Mouse (Mus musculus) embryonic facial prominence, embryonic 15.5 days (tissue): ENCODE measurements around the gene Tcf7l1. TPM values are rescaled to one million over a fixed set of nuclear protein-coding genes. Genes with fewer than 3 reads are reported as not detected.

ENCODE experiments used
- ATAC-seq: fragments of 200-750 bp; cut with Nextera tagmentation; 2 replicates; pipeline ENCODE4 v1.8.0; 2017; ENCODE audit warnings: low read depth, moderate TSS enrichment; ENCODE audit not compliant: insufficient number of reproducible peaks, low FRiP score, low TSS enrichment
- H3K27ac ChIP-seq: fragments of 300-500 bp; sonication (generic); replicated peaks from 2 replicates; pipeline ENCODE4 v1.5.1; 2015; ENCODE audit warnings: mild to moderate bottlenecking, inconsistent platforms
- H3K27me3 ChIP-seq: fragments of 300-500 bp; sonication (generic); 2 replicates; pipeline ENCODE4 v1.6.1; 2015; ENCODE audit warnings: inconsistent platforms
- H3K36me3 ChIP-seq: fragments of 300-500 bp; sonication (generic); 2 replicates; pipeline ENCODE4 v1.6.1; 2015; ENCODE audit warnings: mild to moderate bottlenecking, inconsistent platforms
- H3K4me1 ChIP-seq: fragments of 300-500 bp; sonication (generic); 2 replicates; pipeline ENCODE4 v1.6.1; 2015; ENCODE audit warnings: inconsistent platforms
- H3K4me2 ChIP-seq: fragments of 300-500 bp; sonication (generic); replicated peaks from 2 replicates; pipeline ENCODE4 v1.6.1; 2015; ENCODE audit warnings: mild to moderate bottlenecking, inconsistent platforms
- H3K4me3 ChIP-seq: fragments of 300-500 bp; sonication (generic); replicated peaks from 2 replicates; pipeline ENCODE4 v1.5.1; 2015; ENCODE audit warnings: mild to moderate bottlenecking, inconsistent platforms
- H3K9ac ChIP-seq: fragments of 300-500 bp; sonication (generic); 2 replicates; pipeline ENCODE4 v1.6.1; 2015; ENCODE audit warnings: inconsistent platforms
- H3K9me3 ChIP-seq: fragments of 300-500 bp; sonication (generic); replicated peaks from 2 replicates; pipeline ENCODE4 v1.6.1; 2016; ENCODE audit warnings: inconsistent platforms
- WGBS: fragments of 180-500 bp; shearing (Covaris S2); methylation state at CpG from one replicate; pipeline ENCODE4 v1.1.7; 2015; 5-methylcytosine and 5-hydroxymethylcytosine counted together
- polyA plus RNA-seq: library from polyadenylated mRNA; unstranded; fragments of >200 nt; fragmentation: Nextera tagmentation; extraction: Ambion mirVana; gene quantifications from 2 replicates; pipeline ENCODE4 v1.2.1, GENCODE M21; 2015

The Tcf7l1 gene
- polyA plus RNA-seq, 1 experiment from 2014 or later, result 54.7 TPM

DNA sequence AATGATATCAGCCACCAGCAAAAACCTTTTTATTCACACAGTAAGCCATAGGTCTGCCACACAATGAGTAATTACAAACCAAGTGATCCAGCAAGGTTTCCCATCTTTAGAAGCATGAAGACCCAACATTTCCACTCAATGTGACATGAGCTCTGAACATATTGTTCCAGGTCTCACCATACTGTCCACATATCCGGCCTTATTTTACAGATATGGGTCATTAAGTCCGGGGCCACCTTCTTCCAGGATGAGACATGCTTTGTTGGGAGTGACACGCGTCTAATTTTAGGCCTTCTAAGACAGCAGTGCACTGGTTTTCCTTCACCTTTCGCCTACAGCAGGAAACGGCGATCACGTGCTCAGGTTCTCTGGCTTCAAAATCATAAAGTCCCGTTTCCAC, 108.1 kb downstream of the Tcf7l1 start:
- H3K9me3 ChIP-seq, result no peaks in the 10 kb centered on the region
- 76% methylated on average over 9 of the region's 9 CpGs for WGBS
- H3K27ac ChIP-seq, result 0 out of 2 replicates have a peak overlapping the region, but pooled peaks have one; percentile 30
- H3K4me3 ChIP-seq, result no peak overlapping the region
- H3K36me3 ChIP-seq, result no peaks in the 10 kb centered on the region
- H3K9ac ChIP-seq, result no peak overlapping the region
- H3K4me2 ChIP-seq, result no peak overlapping the region
- H3K4me1 ChIP-seq, result peaks cover 83% of the 10 kb centered on the region
- ATAC-seq, result no peak
- H3K27me3 ChIP-seq, result no peaks in the 10 kb centered on the region

DNA sequence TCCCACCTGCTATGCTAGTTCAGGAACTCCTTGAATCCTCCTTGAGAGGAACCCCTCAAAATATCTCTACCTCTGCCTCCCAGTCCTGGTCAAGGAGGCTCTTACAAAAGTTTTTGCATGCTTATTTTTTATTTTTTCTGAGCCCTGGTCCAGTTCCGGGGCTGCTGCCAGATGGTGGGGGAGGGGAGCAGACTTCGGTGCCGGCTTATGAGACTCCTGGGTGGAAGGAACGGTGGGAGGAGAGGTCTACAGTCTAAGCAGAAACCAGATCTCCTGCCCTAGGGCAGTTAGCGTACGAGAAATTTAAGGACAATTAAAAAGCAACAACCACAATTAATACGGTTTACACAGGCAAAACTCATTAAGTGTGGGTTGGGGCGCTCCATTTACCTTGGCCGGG, 110.4 kb downstream of the Tcf7l1 start:
- H3K27me3 ChIP-seq, result no peaks in the 10 kb centered on the region
- H3K4me3 ChIP-seq, result no peak overlapping the region
- peaks cover 73% of the 10 kb centered on the region for H3K4me1 ChIP-seq
- 17% methylated on average over 9 of the region's 9 CpGs for WGBS
- peak overlapping the region; percentile 89 for H3K27ac ChIP-seq
- H3K4me2 ChIP-seq, result no peak overlapping the region
- no peak overlapping the region for H3K9ac ChIP-seq
- H3K9me3 ChIP-seq, result no peaks in the 10 kb centered on the region
- H3K36me3 ChIP-seq, result no peaks in the 10 kb centered on the region
- no peak for ATAC-seq

DNA sequence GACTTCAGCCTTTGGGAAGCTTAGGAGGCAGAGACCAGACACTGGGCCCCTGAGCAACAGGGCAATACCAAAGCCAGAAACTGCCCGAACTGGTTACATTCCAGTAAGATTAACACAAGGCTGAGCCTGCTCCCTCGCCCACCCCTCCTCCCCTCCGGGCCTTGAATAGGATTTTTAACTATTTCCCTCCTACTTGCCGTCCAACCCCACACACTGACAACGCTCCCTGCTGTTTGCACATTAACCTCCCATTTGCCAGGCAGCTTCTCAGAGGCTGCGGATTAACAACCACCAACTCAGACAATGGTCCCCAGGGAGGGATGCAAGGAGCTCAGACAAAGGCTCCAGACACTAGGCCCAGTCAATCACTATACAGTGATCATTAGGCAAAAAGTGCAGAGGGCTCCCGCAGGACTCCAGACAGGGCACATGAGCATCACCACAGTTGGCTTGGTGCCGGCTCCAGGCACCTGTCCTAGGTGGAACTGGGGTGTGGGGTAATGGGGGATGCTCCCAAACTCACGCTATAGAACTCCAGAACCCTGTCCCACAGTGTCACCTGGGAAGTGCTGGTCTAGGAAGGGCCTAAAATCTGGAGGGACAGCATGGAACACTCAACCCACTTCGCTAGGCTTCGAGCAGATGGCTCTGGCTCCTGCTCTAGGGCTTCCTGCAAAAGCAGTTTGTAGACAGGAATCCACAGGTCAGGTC, 111.4 kb downstream of the Tcf7l1 start:
- Histone ChIP-seq H3K9ac (peak overlapping the region; percentile 12; the same call in 1 of the 2 replicates), H3K36me3 (no peaks in the 10 kb centered on the region), H3K4me1 (peaks cover 75% of the 10 kb centered on the region), H3K4me3 (peak overlapping the region; percentile 27), H3K9me3 (no peaks in the 10 kb centered on the region), H3K4me2 (peak overlapping the region; percentile 44), H3K27me3 (no peaks in the 10 kb centered on the region), H3K27ac (peak overlapping the region; percentile 89)
- peak; percentile 55 for ATAC-seq
- WGBS, result 14% methylated on average over 11 of the region's 11 CpGs

DNA sequence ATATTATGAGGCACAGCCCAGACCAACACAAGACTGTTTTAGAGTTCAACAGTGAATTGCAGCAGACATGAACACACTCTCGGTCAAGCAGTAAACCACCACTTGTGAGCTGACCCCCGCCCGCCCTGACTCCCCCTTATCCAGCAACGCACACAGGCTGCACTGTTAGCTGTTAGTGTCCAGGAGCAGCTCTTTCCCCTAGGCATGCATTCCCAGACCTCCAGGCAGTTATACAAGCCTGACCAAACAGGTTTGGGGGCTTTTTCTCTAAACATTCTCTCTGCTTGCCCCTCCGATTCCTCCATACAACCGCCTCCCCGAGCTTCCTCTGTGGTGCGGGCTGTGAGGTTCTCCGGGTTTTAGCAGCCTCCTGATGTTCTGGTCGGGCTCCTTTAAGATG, 112.0 kb downstream of the Tcf7l1 start:
- no peaks in the 10 kb centered on the region for H3K9me3 ChIP-seq
- H3K4me2 ChIP-seq, result peak overlapping the region; percentile 44
- peak overlapping the region; percentile 12; the same call in 1 of the 2 replicates for H3K9ac ChIP-seq
- ATAC-seq, result no peak
- peak overlapping the region; percentile 89 for H3K27ac ChIP-seq
- peak overlapping the region; percentile 27 for H3K4me3 ChIP-seq
- H3K27me3 ChIP-seq, result no peaks in the 10 kb centered on the region
- no peaks in the 10 kb centered on the region for H3K36me3 ChIP-seq
- peaks cover 79% of the 10 kb centered on the region for H3K4me1 ChIP-seq
- WGBS, result 17% methylated on average over 10 of the region's 10 CpGs

DNA sequence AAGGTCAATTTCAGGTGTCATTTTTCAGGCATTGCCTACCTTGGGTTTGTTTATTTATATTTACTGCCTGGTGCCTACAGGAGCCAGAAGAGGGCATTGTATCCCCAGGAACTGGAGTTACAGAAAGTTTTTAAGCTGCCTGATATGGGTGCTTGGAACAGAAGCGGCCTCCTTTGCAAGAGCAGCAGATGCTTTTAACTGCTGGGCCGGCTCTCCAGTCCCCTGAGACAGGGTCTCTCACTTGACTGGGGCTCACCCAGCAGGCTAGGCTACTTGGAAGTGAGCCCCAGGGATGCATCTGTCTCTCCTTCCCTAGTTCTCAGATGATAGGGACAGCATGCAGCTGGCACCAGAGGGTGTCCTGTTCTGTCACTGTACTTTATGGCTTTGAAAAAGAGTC, 112.7 kb downstream of the Tcf7l1 start:
- Histone ChIP-seq H3K4me2 (no peak overlapping the region; the same call in 1 of the 2 replicates), H3K27me3 (no peaks in the 10 kb centered on the region), H3K36me3 (no peaks in the 10 kb centered on the region), H3K9me3 (no peaks in the 10 kb centered on the region), H3K4me1 (peaks cover 77% of the 10 kb centered on the region), H3K27ac (peak overlapping the region; percentile 89), H3K4me3 (no peak overlapping the region), H3K9ac (no peak overlapping the region)
- ATAC-seq, result no peak
- WGBS, result 50% methylated on average over 2 of the region's 2 CpGs

DNA sequence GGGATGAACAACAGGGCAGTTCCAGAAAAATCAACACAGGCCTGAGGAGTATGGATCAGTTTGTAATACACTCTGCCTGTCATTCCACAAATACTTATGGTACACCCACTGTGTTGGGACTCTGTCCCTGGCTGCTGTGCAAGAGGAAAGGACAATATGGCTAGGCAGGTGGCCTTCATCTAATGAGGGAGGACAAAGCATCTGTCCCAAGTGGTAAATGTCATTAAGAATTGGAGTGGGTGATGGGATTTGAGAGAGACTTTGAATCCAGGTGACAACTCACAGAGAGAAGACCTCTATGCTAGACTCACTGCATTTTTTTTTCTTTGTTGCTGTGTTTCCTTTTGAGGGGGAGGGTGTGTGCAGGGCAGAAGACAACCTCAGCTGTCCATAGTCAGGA, 115.3 kb downstream of the Tcf7l1 start:
- peak overlapping the region; percentile 67 for H3K27ac ChIP-seq
- H3K9ac ChIP-seq, result no peak overlapping the region
- peaks cover 64% of the 10 kb centered on the region for H3K4me1 ChIP-seq
- no peaks in the 10 kb centered on the region for H3K36me3 ChIP-seq
- H3K4me2 ChIP-seq, result no peak overlapping the region
- no peaks in the 10 kb centered on the region for H3K9me3 ChIP-seq
- H3K27me3 ChIP-seq, result no peaks in the 10 kb centered on the region
- no peak overlapping the region for H3K4me3 ChIP-seq
- ATAC-seq, result no peak

DNA sequence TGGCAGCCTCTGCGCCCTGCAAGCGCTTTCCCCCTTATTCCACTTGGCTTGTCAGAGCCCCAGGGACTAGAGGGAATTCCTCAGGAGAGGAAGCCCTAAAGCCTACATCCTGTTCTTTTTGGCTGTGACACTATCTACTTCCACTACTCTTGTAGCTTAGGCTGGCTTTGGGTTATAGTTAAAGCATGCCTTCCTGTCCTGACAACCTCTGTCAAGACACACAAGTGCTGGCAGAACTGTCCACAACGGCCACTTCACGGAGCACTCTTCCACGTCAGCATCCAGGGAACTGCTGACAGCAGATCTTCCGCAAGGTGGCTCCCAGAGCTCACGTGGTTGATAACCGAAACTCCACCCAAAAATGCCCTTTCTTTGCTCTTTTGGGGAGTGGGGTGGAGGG, 117.9 kb downstream of the Tcf7l1 start:
- no peak for ATAC-seq
- Histone ChIP-seq H3K9me3 (no peaks in the 10 kb centered on the region), H3K4me2 (no peak overlapping the region), H3K27ac (no peak overlapping the region), H3K4me1 (peaks cover 61% of the 10 kb centered on the region), H3K4me3 (no peak overlapping the region), H3K27me3 (no peaks in the 10 kb centered on the region), H3K9ac (no peak overlapping the region), H3K36me3 (no peaks in the 10 kb centered on the region)
- WGBS, result 70% methylated on average over 8 of the region's 8 CpGs

DNA sequence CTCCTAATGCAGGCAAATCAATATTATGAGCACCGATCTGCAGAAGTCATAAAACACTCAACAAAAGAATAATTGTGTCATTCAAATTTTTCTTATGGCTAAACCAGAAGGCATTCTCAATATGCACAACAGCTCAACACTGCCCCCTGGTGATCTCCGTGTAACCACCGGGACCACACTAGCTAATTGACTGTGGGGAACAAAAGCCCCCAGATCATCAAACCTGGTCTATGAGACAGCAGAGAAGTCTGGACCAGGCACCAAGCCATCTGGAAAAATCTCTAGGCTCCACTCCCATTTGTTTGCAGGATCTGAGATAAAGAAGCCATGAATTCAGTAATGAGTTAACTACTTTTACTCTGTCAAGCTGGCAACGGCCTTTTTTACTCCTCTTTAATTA, 122.0 kb downstream of the Tcf7l1 start:
- ATAC-seq, result no peak
- H3K27ac ChIP-seq, result no peak overlapping the region
- H3K27me3 ChIP-seq, result no peaks in the 10 kb centered on the region
- H3K4me1 ChIP-seq, result peaks cover 51% of the 10 kb centered on the region
- 62% methylated on average over 4 of the region's 4 CpGs for WGBS
- no peak overlapping the region for H3K4me2 ChIP-seq
- no peaks in the 10 kb centered on the region for H3K9me3 ChIP-seq
- no peak overlapping the region for H3K9ac ChIP-seq
- H3K36me3 ChIP-seq, result no peaks in the 10 kb centered on the region
- no peak overlapping the region for H3K4me3 ChIP-seq

DNA sequence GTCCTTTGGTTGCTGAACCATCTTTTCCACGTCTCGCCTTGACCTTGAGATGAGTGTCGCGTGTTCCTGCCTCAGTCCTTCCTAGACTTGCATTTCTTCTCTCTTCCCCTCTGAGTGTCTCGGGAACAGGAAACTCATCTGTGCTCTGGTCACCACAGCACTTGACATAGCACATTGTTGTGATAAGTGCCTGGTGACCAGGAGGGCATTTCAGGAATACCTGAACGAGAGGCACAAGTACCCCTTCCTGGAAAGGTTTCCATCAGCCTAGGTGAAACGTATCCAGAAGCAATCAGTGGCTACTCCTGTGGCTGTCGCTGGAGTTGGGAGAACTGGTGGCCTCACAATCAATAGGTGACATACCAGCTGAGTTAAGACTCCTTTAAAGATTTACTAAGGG, 124.8 kb downstream of the Tcf7l1 start:
- no peak for ATAC-seq
- Histone ChIP-seq H3K27me3 (no peaks in the 10 kb centered on the region), H3K9me3 (no peaks in the 10 kb centered on the region), H3K4me1 (peaks cover 63% of the 10 kb centered on the region), H3K27ac (no peak overlapping the region), H3K9ac (no peak overlapping the region), H3K4me2 (no peak overlapping the region), H3K4me3 (no peak overlapping the region), H3K36me3 (no peaks in the 10 kb centered on the region)
- WGBS, result 77% methylated on average over 8 of the region's 8 CpGs

DNA sequence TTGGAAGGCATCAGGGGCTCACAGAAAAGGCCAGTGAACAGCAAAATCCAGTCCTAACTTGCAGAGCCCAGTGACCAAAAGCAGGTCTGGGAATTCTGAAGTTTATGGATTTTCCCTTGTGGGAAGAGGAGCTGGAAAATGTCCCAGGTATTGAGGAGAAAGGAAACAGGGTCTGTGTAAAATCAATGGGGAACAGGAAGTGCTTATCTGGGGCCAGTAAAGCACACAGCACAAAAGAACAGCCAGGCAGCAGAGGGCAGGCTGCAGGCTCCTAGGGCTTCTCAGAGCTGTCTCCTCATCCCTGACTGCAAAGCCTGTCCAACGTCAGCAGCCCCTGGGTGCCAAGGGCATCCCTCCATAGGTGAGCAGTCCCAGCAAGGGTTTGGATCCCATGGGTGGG, 126.1 kb downstream of the Tcf7l1 start:
- no peak overlapping the region for H3K4me3 ChIP-seq
- H3K4me1 ChIP-seq, result peaks cover 63% of the 10 kb centered on the region

DNA sequence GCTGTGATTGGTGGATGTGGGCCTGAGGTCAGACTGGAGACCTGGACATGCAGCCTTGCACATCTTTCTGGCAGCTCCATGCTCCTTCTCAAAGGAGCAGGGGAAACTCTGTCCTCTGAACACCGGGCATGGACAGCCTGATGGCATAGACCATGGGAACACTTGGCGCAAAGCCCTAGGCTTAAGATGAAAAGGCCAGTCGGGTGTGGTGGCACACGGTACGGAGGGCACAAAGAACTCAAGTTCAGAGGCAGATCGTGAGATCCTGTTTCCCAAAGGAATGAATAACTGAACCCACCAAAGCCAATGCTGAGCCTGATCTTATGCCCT, 128.7 kb downstream of the Tcf7l1 start:
- H3K4me3 ChIP-seq, result no peak overlapping the region
- no peak overlapping the region for H3K9ac ChIP-seq
- H3K4me1 ChIP-seq, result peaks cover 74% of the 10 kb centered on the region
- WGBS, result 61% methylated on average over 6 of the region's 6 CpGs
- H3K4me2 ChIP-seq, result no peak overlapping the region
- H3K36me3 ChIP-seq, result no peaks in the 10 kb centered on the region
- no peaks in the 10 kb centered on the region for H3K27me3 ChIP-seq
- H3K27ac ChIP-seq, result peak overlapping the region; percentile 23; the same call in 1 of the 2 replicates
- ATAC-seq, result no peak
- H3K9me3 ChIP-seq, result no peaks in the 10 kb centered on the region

More for the DNA sequence above, 126.1 kb downstream of the Tcf7l1 start:
- H3K9me3 ChIP-seq, result no peaks in the 10 kb centered on the region
- no peaks in the 10 kb centered on the region for H3K36me3 ChIP-seq
- WGBS, result 19% methylated on average over 1 of the region's 1 CpGs
- no peaks in the 10 kb centered on the region for H3K27me3 ChIP-seq
- ATAC-seq, result no peak
- H3K4me2 ChIP-seq, result no peak overlapping the region
- H3K27ac ChIP-seq, result peak overlapping the region; percentile 58; the same call in 1 of the 2 replicates
- H3K9ac ChIP-seq, result no peak overlapping the region
